Mouse (Mus musculus) MEL (cell line): ENCODE results near the gene Ap2a1. TPM values are rescaled to one million over a fixed set of nuclear protein-coding genes. Genes with fewer than 3 reads are reported as not detected.

Experiments used
- DNase-seq: peaks from one replicate; pipeline ENCODE4 v3.0.0; 2011; ENCODE audit warnings: low read depth, low spot score
- H3K27ac ChIP-seq: 2 replicates; pipeline ENCODE4 v1.5.1; 2012; ENCODE audit warnings: low read depth, mild to moderate bottlenecking, control low read depth, low read length, moderate library complexity; ENCODE audit not compliant: control insufficient read depth
- H3K27me3 ChIP-seq, 2 experiments: fragments of 150-350 bp in 1 of 2; sonication (generic) in 1 of 2; 2 replicates each; pipeline ENCODE4 v1.6.1; 2012; ENCODE audit warnings: low read length in 2 of 2, mild to moderate bottlenecking in 2 of 2, improper control_type of control experiment in 1 of 2, moderate library complexity in 1 of 2; ENCODE audit not compliant: insufficient read depth in 2 of 2, control insufficient read depth in 1 of 2
- H3K36me3 ChIP-seq, 2 experiments: 2 replicates each; pipeline ENCODE4 v1.6.1; 2012 to 2014; ENCODE audit warnings: low read length in 2 of 2, improper control_type of control experiment in 1 of 2, inconsistent platforms in 1 of 2, mild to moderate bottlenecking in 1 of 2; ENCODE audit not compliant: insufficient read depth in 2 of 2, control insufficient read depth in 1 of 2
- H3K4me1 ChIP-seq, 2 experiments: fragments of 150-350 bp in 1 of 2; sonication (generic) in 1 of 2; 2 replicates each; pipeline ENCODE4 v1.6.1; 2012; ENCODE audit warnings: low read length in 2 of 2, improper control_type of control experiment in 1 of 2, mild to moderate bottlenecking in 1 of 2; ENCODE audit not compliant: insufficient read depth in 2 of 2, control insufficient read depth in 1 of 2
- H3K4me3 ChIP-seq, 2 experiments: fragments of 150-350 bp in 1 of 2; sonication (generic) in 1 of 2; 2 replicates each; pipeline ENCODE4 v1.5.1; 2012; ENCODE audit warnings: low read depth in 2 of 2, low read length in 2 of 2, mild to moderate bottlenecking in 2 of 2, moderate library complexity in 2 of 2, control low read depth in 1 of 2, improper control_type of control experiment in 1 of 2; ENCODE audit not compliant: control insufficient read depth in 1 of 2, insufficient read depth in 1 of 2
- H3K79me2 ChIP-seq: 2 replicates; pipeline ENCODE4 v1.6.1; 2012; ENCODE audit warnings: mild to moderate bottlenecking, low read length, moderate library complexity; ENCODE audit not compliant: control insufficient read depth, poor library complexity, insufficient read depth
- H3K9ac ChIP-seq: 2 replicates; pipeline ENCODE4 v1.6.1; 2012; ENCODE audit warnings: low read depth, mild to moderate bottlenecking, control low read depth, low read length, moderate library complexity; ENCODE audit not compliant: control insufficient read depth, poor library complexity, severe bottlenecking
- H3K9me3 ChIP-seq: fragments of 150-350 bp; sonication (generic); replicated peaks from 2 replicates; pipeline ENCODE4 v1.6.1; 2012; ENCODE audit warnings: mild to moderate bottlenecking, low read length, improper control_type of control experiment, moderate library complexity; ENCODE audit not compliant: insufficient read depth
- BHLHE40 ChIP-seq: IDR thresholded peaks from 2 replicates; pipeline ENCODE4 v1.6.1; 2012; ENCODE audit warnings: low read depth, mild to moderate bottlenecking, inconsistent platforms, low read length, improper control_type of control experiment, borderline replicate concordance
- E2F4 ChIP-seq: IDR thresholded peaks from 2 replicates; pipeline ENCODE4 v1.6.1; 2011; ENCODE audit warnings: low read depth, low read length, improper control_type of control experiment, borderline replicate concordance
- ELF1 ChIP-seq: IDR thresholded peaks from 2 replicates; pipeline ENCODE4 v1.6.1; 2014; ENCODE audit warnings: low read depth, mild to moderate bottlenecking, inconsistent platforms, low read length, improper control_type of control experiment, moderate library complexity
- ETS1 ChIP-seq: IDR thresholded peaks from 2 replicates; pipeline ENCODE4 v1.6.1; 2012; ENCODE audit warnings: low read depth, mild to moderate bottlenecking, inconsistent platforms, low read length, improper control_type of control experiment, moderate library complexity
- GABPA ChIP-seq: IDR thresholded peaks from 2 replicates; pipeline ENCODE4 v1.6.1; 2012; ENCODE audit warnings: low read depth, mild to moderate bottlenecking, inconsistent platforms, low read length, improper control_type of control experiment, moderate library complexity
- GATA1 ChIP-seq: IDR thresholded peaks from 2 replicates; pipeline ENCODE4 v1.6.1; 2011; ENCODE audit warnings: low read depth, low read length, improper control_type of control experiment
- HCFC1 ChIP-seq: IDR thresholded peaks from 2 replicates; pipeline ENCODE4 v1.6.1; 2012; ENCODE audit warnings: low read depth, mild to moderate bottlenecking, inconsistent platforms, low read length, improper control_type of control experiment, moderate library complexity
- JUND ChIP-seq: IDR thresholded peaks from 2 replicates; pipeline ENCODE4 v1.6.1; 2011; ENCODE audit warnings: low read depth, mild to moderate bottlenecking, improper control_type of control experiment, low read length
- KAT2A ChIP-seq: conservative IDR thresholded peaks from 2 replicates; pipeline ENCODE4 v1.6.1; 2012; ENCODE audit warnings: low read depth, low read length, improper control_type of control experiment, inconsistent platforms
- MAFK ChIP-seq: IDR thresholded peaks from 2 replicates; pipeline ENCODE4 v1.6.1; 2011; ENCODE audit warnings: low read depth, mild to moderate bottlenecking, low read length, improper control_type of control experiment, borderline replicate concordance
- MAX ChIP-seq: IDR thresholded peaks from 2 replicates; pipeline ENCODE4 v1.6.1; 2011; ENCODE audit warnings: low read length, improper control_type of control experiment
- MAZ ChIP-seq: IDR thresholded peaks from 2 replicates; pipeline ENCODE4 v1.6.1; 2012; ENCODE audit warnings: low read depth, mild to moderate bottlenecking, inconsistent platforms, low read length, improper control_type of control experiment
- MEF2A ChIP-seq: IDR thresholded peaks from 2 replicates; pipeline ENCODE4 v1.6.1; 2014; ENCODE audit warnings: low read depth, mild to moderate bottlenecking, inconsistent platforms, low read length, improper control_type of control experiment; ENCODE audit not compliant: poor library complexity, insufficient replicate concordance, severe bottlenecking; ENCODE audit errors: extremely low read depth
- MXI1 ChIP-seq: IDR thresholded peaks from 2 replicates; pipeline ENCODE4 v1.6.1; 2011; ENCODE audit warnings: mild to moderate bottlenecking, low read depth, low read length, improper control_type of control experiment
- MYB ChIP-seq: IDR thresholded peaks from 2 replicates; pipeline ENCODE4 v1.6.1; 2011; ENCODE audit warnings: mild to moderate bottlenecking, low read depth, low read length, improper control_type of control experiment
- MYC ChIP-seq: IDR thresholded peaks from 2 replicates; pipeline ENCODE4 v1.6.1; 2011; ENCODE audit warnings: low read depth, mild to moderate bottlenecking, low read length, improper control_type of control experiment, moderate library complexity
- NELFE ChIP-seq: IDR thresholded peaks from 2 replicates; pipeline ENCODE4 v1.6.1; 2011; ENCODE audit warnings: low read depth, low read length, improper control_type of control experiment
- NRF1 ChIP-seq: IDR thresholded peaks from 2 replicates; pipeline ENCODE4 v1.6.1; 2014; ENCODE audit warnings: low read depth, mild to moderate bottlenecking, inconsistent platforms, low read length, improper control_type of control experiment, moderate library complexity; ENCODE audit not compliant: poor library complexity, insufficient read depth, severe bottlenecking
- POLR2A ChIP-seq, 2 experiments: IDR thresholded peaks; 2 replicates each; pipeline ENCODE4 v1.6.1; 2011 to 2012; ENCODE audit warnings: low read length in 2 of 2, mild to moderate bottlenecking in 2 of 2, control low read depth in 1 of 2, improper control_type of control experiment in 1 of 2, low read depth in 1 of 2, moderate library complexity in 1 of 2; ENCODE audit not compliant: control insufficient read depth in 1 of 2, insufficient read depth in 1 of 2, poor library complexity in 1 of 2
- POLR2AphosphoS2 ChIP-seq: IDR thresholded peaks from 2 replicates; pipeline ENCODE4 v1.6.1; 2011; ENCODE audit warnings: low read length, improper control_type of control experiment
- POLR2AphosphoS5 ChIP-seq: IDR thresholded peaks from 2 replicates; pipeline ENCODE4 v1.6.1; 2012; ENCODE audit warnings: low read depth, borderline replicate concordance, mild to moderate bottlenecking, inconsistent platforms, low read length, moderate library complexity, mixed read lengths
- RAD21 ChIP-seq: IDR thresholded peaks from 2 replicates; pipeline ENCODE4 v1.6.1; 2011; ENCODE audit warnings: mild to moderate bottlenecking, low read depth, low read length, improper control_type of control experiment
- RCOR1 ChIP-seq: IDR thresholded peaks from 2 replicates; pipeline ENCODE4 v1.6.1; 2012; ENCODE audit warnings: low read depth, mild to moderate bottlenecking, inconsistent platforms, low read length, improper control_type of control experiment
- SIN3A ChIP-seq: IDR thresholded peaks from 2 replicates; pipeline ENCODE4 v1.6.1; 2012; ENCODE audit warnings: low read length, improper control_type of control experiment, inconsistent platforms
- TBP ChIP-seq: IDR thresholded peaks from 2 replicates; pipeline ENCODE4 v1.8.0; 2011; ENCODE audit warnings: low read depth, low read length, improper control_type of control experiment
- TCF12 ChIP-seq: IDR thresholded peaks from 2 replicates; pipeline ENCODE4 v1.6.1; 2014; ENCODE audit warnings: low read depth, mild to moderate bottlenecking, inconsistent platforms, low read length, improper control_type of control experiment, moderate library complexity
- UBTF ChIP-seq: IDR thresholded peaks from 2 replicates; pipeline ENCODE4 v1.6.1; 2012; ENCODE audit warnings: low read depth, mild to moderate bottlenecking, inconsistent platforms, low read length, improper control_type of control experiment, moderate library complexity, borderline replicate concordance; ENCODE audit not compliant: insufficient read depth
- USF1 ChIP-seq: IDR thresholded peaks from 2 replicates; pipeline ENCODE4 v1.6.1; 2014; ENCODE audit warnings: low read depth, mild to moderate bottlenecking, inconsistent platforms, low read length, improper control_type of control experiment, moderate library complexity
- USF2 ChIP-seq, 2 experiments: IDR thresholded peaks; 2 replicates each; pipeline ENCODE4 v1.6.1; 2011 to 2012; ENCODE audit warnings: improper control_type of control experiment in 2 of 2, low read length in 2 of 2, borderline replicate concordance in 1 of 2, inconsistent platforms in 1 of 2, low read depth in 1 of 2, mild to moderate bottlenecking in 1 of 2; ENCODE audit not compliant: insufficient read depth in 1 of 2
- ZC3H11A ChIP-seq: IDR thresholded peaks from 2 replicates; pipeline ENCODE4 v1.6.1; 2012; ENCODE audit warnings: low read depth, mild to moderate bottlenecking, inconsistent platforms, low read length, improper control_type of control experiment
- ZKSCAN1 ChIP-seq: IDR thresholded peaks from 2 replicates; pipeline ENCODE4 v1.6.1; 2012; ENCODE audit warnings: low read depth, mild to moderate bottlenecking, inconsistent platforms, low read length, improper control_type of control experiment, moderate library complexity
- ZMIZ1 ChIP-seq: IDR thresholded peaks from 2 replicates; pipeline ENCODE4 v1.6.1; 2012; ENCODE audit warnings: low read depth, mild to moderate bottlenecking, inconsistent platforms, low read length, improper control_type of control experiment, moderate library complexity
- ZNF384 ChIP-seq: IDR thresholded peaks from 2 replicates; pipeline ENCODE4 v1.6.1; 2012; ENCODE audit warnings: low read depth, mild to moderate bottlenecking, inconsistent platforms, low read length, improper control_type of control experiment
- polyA plus RNA-seq, 2 experiments: library from polyadenylated mRNA; stranded (reverse) in 1 of 2; unstranded in 1 of 2; fragments of >175 nt in 1 of 2; fragments of >200 nt in 1 of 2; gene quantifications; 2 replicates each; pipeline versions ENCODE4 v1.2.1 to v1.2.4; 2012; ENCODE audit warnings: low replicate concordance in 2 of 2, low read depth in 1 of 2; ENCODE audit not compliant: insufficient read length in 2 of 2, insufficient read depth in 1 of 2, missing spikeins in 1 of 2
- total RNA-seq: library from RNA; depleted of rRNA; stranded (reverse); fragments of 300-350 nt; gene quantifications from 2 replicates; pipeline ENCODE4 v1.2.3, GENCODE M21; 2012; rRNA removed

The Ap2a1 gene
- 54.0 and 54.4 TPM in 2 replicates for total RNA-seq
- polyA plus RNA-seq: 100 to 1,000 TPM in 1 of 2 experiments, 10 to 100 TPM in 1; 73.1 to 107 TPM

- H3K9ac ChIP-seq: peak within 1 kb of the TSS; percentile 96
- H3K4me3 ChIP-seq: peak within 1 kb of the TSS; percentile 73 to 92
- H3K9me3 ChIP-seq: no peaks in the 10 kb centered on the region
- H3K79me2 ChIP-seq: peaks cover 15% of the 10 kb centered on the region
- peaks cover 0 to 2% of the 10 kb centered on the region in 2 experiments; a peak in 1 of 4 replicates for H3K27me3 ChIP-seq
- peaks cover 0 to 16% of the 10 kb centered on the region in 2 experiments; a peak in 2 of 4 replicates for H3K36me3 ChIP-seq
- peak; percentile 100 for DNase-seq
- peaks cover 7 to 12% of the 10 kb centered on the region in 2 experiments for H3K4me1 ChIP-seq
- peak within 1 kb of the TSS; percentile 63 for H3K27ac ChIP-seq
- TF ChIP-seq ELF1: peak; percentile 97
- 0 out of 2 replicates have a peak, but pooled peaks have one; percentile 38 for TF ChIP-seq MAZ
- no peak for TF ChIP-seq MAFK
- peak; percentile 50 to 75; a peak in 2 of 4 replicates for TF ChIP-seq POLR2A (IDR thresholded peaks at IDR 0.05; ENCODE audit: control insufficient read depth in 1 of 2, insufficient read depth in 1 of 2, low read depth in 1 of 2, low read length in 2 of 2, poor library complexity in 1 of 2)
- no peak for TF ChIP-seq ZKSCAN1
- TF ChIP-seq BHLHE40: no peak
- TF ChIP-seq RCOR1: no peak
- TF ChIP-seq MYC: no peak
- peak; percentile 75; the same call in 1 of the 2 replicates for TF ChIP-seq ZMIZ1
- peak; percentile 67; the same call in 1 of the 2 replicates for TF ChIP-seq KAT2A
- no peak for TF ChIP-seq MYB
- peak; percentile 35; the same call in 1 of the 2 replicates for TF ChIP-seq MXI1
- no peak; the same call in 1 of the 2 replicates for TF ChIP-seq POLR2AphosphoS2
- no peak for TF ChIP-seq GABPA
- 0 out of 2 replicates have a peak, but pooled peaks have one; percentile 48 for TF ChIP-seq UBTF
- TF ChIP-seq NRF1: peak; percentile 77
- TF ChIP-seq MEF2A: no peak
- TF ChIP-seq TCF12: peak; percentile 8; the same call in 1 of the 2 replicates
- TF ChIP-seq ZC3H11A: no peak
- no peak for TF ChIP-seq JUND
- TF ChIP-seq SIN3A: peak; percentile 62
- TF ChIP-seq MAX: no peak
- peak; percentile 69 for TF ChIP-seq TBP
- no peak for TF ChIP-seq USF1
- TF ChIP-seq HCFC1: peak; percentile 89
- TF ChIP-seq E2F4: no peak
- no peak for TF ChIP-seq RAD21
- TF ChIP-seq ETS1: no peak
- no peak for TF ChIP-seq POLR2AphosphoS5
- TF ChIP-seq GATA1: no peak
- no peak for TF ChIP-seq ZNF384
- peak; percentile 77 for TF ChIP-seq NELFE
- TF ChIP-seq USF2 (IDR thresholded peaks at IDR 0.05; ENCODE audit: borderline replicate concordance in 1 of 2, insufficient read depth in 1 of 2, low read depth in 1 of 2, low read length in 2 of 2): no peak
Measured at GRCm38 (mm10) chr7:44929204-44930151, at the start of gene Ap2a1. TSS of gene Ap2a1 (minus strand) at chr7:44929496.
